ENCODE assay signal across 16 mouse cellular contexts in the genomic region with DNA sequence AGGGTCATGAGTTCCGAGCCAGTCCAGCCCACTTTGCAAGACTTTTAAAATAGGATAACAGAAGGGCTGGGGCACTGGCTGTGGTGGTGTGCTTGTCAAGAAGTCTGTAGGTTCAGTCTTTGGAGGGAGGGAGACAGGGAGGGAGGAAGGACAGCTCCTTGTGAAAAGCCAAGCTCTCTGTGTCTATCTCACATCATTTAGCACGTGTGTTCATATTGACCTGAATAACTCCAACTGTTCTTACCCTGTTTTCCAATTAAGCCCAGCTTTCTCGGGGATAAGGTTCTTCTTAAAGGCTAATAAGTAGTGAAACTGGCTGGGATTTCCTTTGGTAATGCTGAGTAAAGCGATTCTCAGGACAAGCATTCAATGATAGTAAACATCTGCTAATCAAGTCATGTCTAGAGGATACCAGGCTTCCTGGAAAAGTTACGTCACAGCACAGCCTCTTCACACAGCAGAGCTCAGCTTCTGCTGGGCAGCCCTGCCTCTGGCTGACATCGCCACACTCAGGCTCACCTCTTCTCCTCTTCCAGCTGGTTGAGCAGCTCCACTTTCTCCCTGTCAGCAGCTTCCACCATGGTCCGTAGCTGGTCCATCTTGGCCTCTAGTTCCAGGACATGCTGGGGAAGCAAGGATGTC. TPM values are rescaled to one million over a fixed set of nuclear protein-coding genes. Genes with fewer than 3 reads are reported as not detected.
A peak's percentile ranks its signal among the peaks of the same experiment; 100 is the strongest.
DNase-seq lines count a peak whose midpoint lies in the region; ATAC-seq and TF ChIP-seq lines count a peak whose summit lies in the region.
"Had no signal": no experiment of that assay in that cellular context is flagged by ENCODE, and none has a peak within 500 bp of the region (broad histone marks: within the 10 kb centered on the region; RNA-seq: fewer than 3 reads in every experiment).

No protein-coding gene starts in this region.

- no peaks in the 10 kb centered on the region for H3K27me3 ChIP-seq in heart, embryonic 16.5 days (ENCODE audit: control insufficient read depth, insufficient read depth, low read length)
- H3K27me3 ChIP-seq in forebrain, embryonic 10.5 days (ENCODE audit: poor library complexity, severe bottlenecking), result no peaks in the 10 kb centered on the region
- H3K27me3 ChIP-seq: limb, embryonic 12.5 days had no signal

- intact Hi-C loops in gastrocnemius, adult 2 months (cut with DNase I), result no loop called here
- intact Hi-C loops in gastrocnemius, postnatal 36 days (cut with DNase I), result loop anchor here (5.0 kb wide), 1 partner anchor 46 kb away; no protein-coding TSS in a partner anchor

- H3K4me2 ChIP-seq in heart, embryonic 16.5 days (ENCODE audit: low read depth, low read length), result no peak overlapping the region
- H3K4me2 ChIP-seq: limb, embryonic 12.5 days had no signal

- WGBS in heart, embryonic 16.5 days, result 63% methylated on average over 7 of the region's 7 CpGs
- WGBS in forebrain, embryonic 10.5 days, result 91% methylated on average over 7 of the region's 7 CpGs

- H3K9me3 ChIP-seq in heart, embryonic 16.5 days (replicated peaks; ENCODE audit: control insufficient read depth, low read length), result no peaks in the 10 kb centered on the region
- H3K9me3 ChIP-seq in forebrain, embryonic 10.5 days, result no peaks in the 10 kb centered on the region
- H3K9me3 ChIP-seq: embryonic facial prominence, embryonic 10.5 days; limb, embryonic 12.5 days had no signal

- no peak overlapping the region for H3K4me3 ChIP-seq in gastrocnemius, adult 2 months
- no peak overlapping the region for H3K4me3 ChIP-seq in layer of hippocampus, adult 2 months
- no peak overlapping the region for H3K4me3 ChIP-seq in heart, embryonic 16.5 days (ENCODE audit: low read length)
- no peak overlapping the region for H3K4me3 ChIP-seq in forebrain, embryonic 10.5 days
- H3K4me3 ChIP-seq: embryonic facial prominence, embryonic 10.5 days; erythroblast, embryonic 14.5 days; limb, embryonic 12.5 days had no signal

- no peak for TF ChIP-seq CTCF in gastrocnemius, adult 2 months (IDR thresholded peaks at IDR 0.05)
- TF ChIP-seq CTCF in layer of hippocampus, adult 2 months (conservative IDR thresholded peaks at IDR 0.05), result no peak

- H3K36me3 ChIP-seq in heart, embryonic 16.5 days (ENCODE audit: control insufficient read depth, insufficient read depth), result peaks cover 55% of the 10 kb centered on the region
- peaks cover 84% of the 10 kb centered on the region for H3K36me3 ChIP-seq in forebrain, embryonic 10.5 days (replicated peaks)

- DNase-seq in gastrocnemius, adult 2 months, result peak; percentile 77
- no peak for DNase-seq in gastrocnemius, postnatal 36 days
- DNase-seq in layer of hippocampus, adult 2 months (ENCODE audit: low spot score in 2 of 2), result no peak
- no peak for DNase-seq in layer of hippocampus, postnatal 36 days
- peak; percentile 56 for DNase-seq in lung, postnatal 36 days
- DNase-seq in adrenal gland, postnatal 25 days, result no peak
- DNase-seq in forebrain, embryonic 10.5 days (ENCODE audit: extremely low spot score, low spot score), result no peak
- DNase-seq: cerebellum, postnatal 25 days; midbrain, embryonic 14.5 days; right cerebral cortex, adult 18-20 months; thymus, postnatal 14 days had no signal

- H3K9ac ChIP-seq in heart, embryonic 16.5 days (ENCODE audit: low read length), result no peak overlapping the region
- H3K9ac ChIP-seq: limb, embryonic 12.5 days had no signal

- ATAC-seq in heart, embryonic 16.5 days (replicated peaks; ENCODE audit: extremely low read depth, insufficient read depth, low FRiP score), result peak; percentile 41
- ATAC-seq: hindbrain, embryonic 16.5 days had no signal

- H3K27ac ChIP-seq in gastrocnemius, adult 2 months, result peak overlapping the region; percentile 61
- H3K27ac ChIP-seq in layer of hippocampus, adult 2 months, result peak overlapping the region; percentile 48; the same call in 1 of the 2 replicates
- H3K27ac ChIP-seq in heart, embryonic 16.5 days (ENCODE audit: low read length), result no peak overlapping the region
- H3K27ac ChIP-seq in forebrain, embryonic 10.5 days, result no peak overlapping the region
- H3K27ac ChIP-seq: embryonic facial prominence, embryonic 10.5 days; limb, embryonic 12.5 days had no signal

- no peaks in the 10 kb centered on the region for H3K4me1 ChIP-seq in heart, embryonic 16.5 days (ENCODE audit: control insufficient read depth, insufficient read depth, low read length)
- H3K4me1 ChIP-seq in forebrain, embryonic 10.5 days, result no peaks in the 10 kb centered on the region
- H3K4me1 ChIP-seq: embryonic facial prominence, embryonic 10.5 days; limb, embryonic 12.5 days had no signal

RNA-seq across cellular contexts. Expression of gene Clip1, which starts 43.0 kb away (rescaled TPM):
- total RNA-seq in gastrocnemius, adult 2 months (2021), result 100 to 1,000 TPM; 286 to 331 TPM
- 100 to 1,000 TPM; 264 to 276 TPM for total RNA-seq in gastrocnemius, postnatal 36 days (2021)
- 100 to 1,000 TPM; 136 to 144 TPM for total RNA-seq in layer of hippocampus, adult 2 months (2021)
- total RNA-seq in layer of hippocampus, postnatal 36 days (2021), result 100 to 1,000 TPM; 136 to 137 TPM
- 53.1 and 54.0 TPM in 2 replicates for polyA plus RNA-seq in heart, embryonic 16.5 days (2015; fragmentation: Nextera tagmentation; extraction: Ambion mirVana)
- 87.4 and 103 TPM in 2 replicates for total RNA-seq in adrenal gland, postnatal 25 days (2021)
- 55.6 and 55.8 TPM in 2 replicates for polyA plus RNA-seq in forebrain, embryonic 10.5 days (2016; fragmentation: Nextera tagmentation; extraction: Ambion mirVana)

Comparison
In these comparisons a context has a peak if more than half of its experiments do, and no peak if none do; other contexts are left out.
1. DNase-seq: peak in gastrocnemius, adult 2 months (single experiment) and lung, postnatal 36 days (single experiment); none in gastrocnemius, postnatal 36 days (0 of 2), layer of hippocampus, adult 2 months (0 of 2), layer of hippocampus, postnatal 36 days (0 of 2), adrenal gland, postnatal 25 days (single experiment) and forebrain, embryonic 10.5 days (single experiment).
2. H3K27ac ChIP-seq: peak in gastrocnemius, adult 2 months (single experiment) and layer of hippocampus, adult 2 months (single experiment); none in heart, embryonic 16.5 days (single experiment) and forebrain, embryonic 10.5 days (single experiment).